Mouse (Mus musculus) lung, adult 2 months (tissue): ENCODE measurements at regions not wholly inside any gene's neighbourhood (a gene's known extent, or its start where the extent isn't known, plus 50 kb on each side); places are given as distances from the start of the nearest gene placed in this dataset.

Experiments used
- CTCF ChIP-seq: fragments of 200-500 bp; IDR thresholded peaks from 2 replicates; pipeline ENCODE4 v1.5.1; 2011; ENCODE audit warnings: mild to moderate bottlenecking, low read length, control low read depth; ENCODE audit not compliant: insufficient read depth
- POLR2A ChIP-seq: fragments of 200-500 bp; IDR thresholded peaks from 2 replicates; pipeline ENCODE4 v1.6.1; 2011; ENCODE audit warnings: low read depth, mild to moderate bottlenecking, control low read depth, low read length, borderline replicate concordance; ENCODE audit errors: extremely low read depth

DNA sequence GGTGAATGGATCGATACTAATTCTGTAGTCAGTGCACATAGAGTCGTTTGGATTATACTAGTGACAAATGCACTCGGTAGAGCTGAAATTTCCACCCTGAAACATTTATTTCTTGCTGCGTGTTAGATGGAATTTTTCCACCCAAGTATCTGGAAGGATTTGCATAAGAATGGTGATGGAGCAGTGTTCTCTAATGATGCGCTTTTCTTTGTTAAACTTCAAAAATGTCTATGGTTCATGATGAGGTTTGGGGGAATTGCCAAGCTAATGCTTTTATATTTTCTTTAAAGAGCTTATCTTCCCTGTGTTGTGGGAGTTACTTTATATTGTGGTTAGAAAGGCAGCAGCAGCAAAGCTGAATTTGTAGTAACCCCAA is 125.9 kb downstream of the Tmem38b start:
- TF ChIP-seq CTCF (no peak), POLR2A (no peak)
